Mouse (Mus musculus): Measurements from ENCODE around the gene Hmx3. TPM values are rescaled to one million over a fixed set of nuclear protein-coding genes. Genes with fewer than 3 reads are reported as not detected.

The Hmx3 gene
- total RNA-seq, 2 experiments from 2014 or later = not detected

DNA sequence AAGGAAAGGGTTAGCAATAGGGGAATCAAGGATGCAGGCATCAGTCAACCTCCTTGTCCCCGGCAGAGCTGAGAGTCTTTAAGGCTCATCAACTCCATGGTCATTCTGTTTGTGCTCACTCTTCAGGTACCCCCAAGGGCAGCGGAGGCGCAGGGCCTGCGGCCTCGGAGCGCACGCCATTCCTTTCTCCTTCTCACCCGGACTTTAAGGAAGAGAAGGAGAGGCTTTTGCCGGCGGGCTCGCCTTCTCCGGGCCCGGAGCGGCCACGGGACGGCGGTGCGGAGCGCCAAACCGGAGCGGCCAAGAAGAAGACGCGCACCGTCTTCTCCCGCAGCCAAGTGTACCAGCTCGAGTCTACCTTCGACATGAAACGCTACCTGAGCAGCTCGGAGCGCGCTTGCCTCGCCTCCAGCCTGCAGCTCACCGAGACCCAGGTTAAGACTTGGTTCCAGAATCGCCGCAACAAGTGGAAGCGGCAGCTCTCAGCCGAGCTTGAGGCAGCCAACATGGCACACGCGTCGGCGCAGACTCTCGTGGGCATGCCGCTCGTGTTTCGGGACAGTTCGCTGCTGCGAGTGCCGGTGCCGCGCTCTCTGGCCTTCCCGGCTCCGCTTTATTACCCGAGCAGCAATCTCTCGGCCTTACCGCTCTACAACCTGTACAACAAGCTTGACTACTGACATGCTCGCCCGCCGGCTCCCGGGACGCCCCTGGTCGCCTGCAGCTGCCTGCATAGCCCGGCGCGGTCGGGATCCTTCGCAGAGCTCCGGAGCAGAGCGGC is 12.8 kb downstream of the Hmx3 start:
- intact Hi-C loops (cut with DNase I) = loop anchor here (2.0 kb wide), 1 partner anchor 15 kb away; no protein-coding TSS in a partner anchor
- DNase-seq = peak; percentile 24 to 36

DNA sequence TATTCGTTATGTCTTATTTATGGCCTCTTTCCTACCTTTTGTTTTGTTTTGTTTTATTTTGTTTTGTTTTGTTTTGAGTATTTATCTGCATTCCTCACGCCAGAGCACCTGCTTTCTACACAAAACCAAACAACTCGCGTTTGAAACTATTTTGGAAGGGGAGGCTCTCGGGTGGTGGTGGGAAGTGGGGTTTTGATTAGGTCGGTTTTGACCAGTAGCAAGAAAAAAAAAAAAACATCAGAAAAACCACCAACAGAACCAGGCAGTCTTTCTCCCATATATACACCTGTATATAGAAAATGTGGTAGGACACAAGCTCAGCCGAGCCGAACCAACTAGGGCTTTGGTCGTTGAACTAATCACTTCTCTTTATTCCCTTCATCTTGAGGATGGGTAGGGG is 13.4 kb downstream of the Hmx3 start:
- intact Hi-C loops (cut with DNase I) = loop anchor here (2.0 kb wide), 1 partner anchor 15 kb away; no protein-coding TSS in a partner anchor
- DNase-seq = no peak

DNA sequence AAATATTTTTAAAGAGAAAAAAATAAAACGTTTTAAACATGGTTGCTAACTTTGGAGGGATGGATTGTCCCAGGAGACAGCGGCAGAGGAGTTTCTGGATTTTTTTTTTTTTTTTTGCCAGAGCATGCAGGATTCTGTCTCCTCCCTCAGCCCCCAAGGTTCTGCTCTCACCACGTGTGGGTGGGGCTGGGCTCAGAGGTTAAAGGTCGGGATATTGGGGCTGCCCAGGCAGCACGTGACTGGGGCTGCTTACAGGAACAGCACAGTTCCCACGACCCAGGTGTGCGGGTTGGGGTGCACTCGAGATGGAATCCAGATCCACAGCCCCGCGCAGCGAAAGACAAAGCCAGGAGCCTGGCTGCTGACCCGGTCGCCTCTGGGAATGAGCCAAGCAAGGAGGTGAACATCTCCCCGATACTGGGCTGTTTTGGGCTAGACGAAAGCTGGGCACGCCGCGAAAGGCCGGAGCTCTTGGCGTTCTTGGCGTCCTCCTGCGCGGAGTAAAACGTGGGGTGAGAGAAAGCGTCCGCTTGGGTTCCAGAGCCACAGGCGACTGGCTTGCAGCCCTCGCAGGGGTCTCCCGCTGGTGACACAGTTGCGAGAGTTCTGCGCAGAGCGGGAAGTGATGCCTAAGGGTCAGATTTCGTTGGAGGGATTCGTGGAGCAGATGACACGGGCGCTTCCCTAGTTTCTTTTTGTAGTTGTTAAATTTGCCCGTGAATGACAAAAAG is 14.0 kb downstream of the Hmx3 start:
- intact Hi-C loops (cut with DNase I) = loop anchor here (2.0 kb wide), 1 partner anchor 16 kb away; no protein-coding TSS in a partner anchor
- peak in 1 of 2 experiments; percentile 26 for DNase-seq

DNA sequence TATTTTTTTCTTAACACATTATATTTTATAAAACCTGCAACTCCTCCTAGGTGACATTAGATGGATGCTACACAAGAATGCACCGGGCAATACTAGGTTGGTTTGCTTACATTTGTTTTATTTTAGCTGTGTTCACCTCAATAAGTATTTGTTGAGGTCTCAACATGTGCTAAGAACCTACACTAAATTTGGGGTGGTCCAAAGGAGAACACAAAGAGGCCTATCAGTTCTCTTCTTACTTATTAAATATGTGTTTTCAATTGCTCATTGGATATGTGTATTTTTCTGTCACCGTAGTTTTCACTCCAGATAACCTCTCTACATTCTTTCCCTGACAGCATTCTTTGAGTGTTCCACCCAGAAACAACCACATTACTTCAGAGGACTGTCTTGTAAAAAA is 15.1 kb downstream of the Hmx3 start:
- DNase-seq = no peak
- intact Hi-C loops (cut with DNase I) = loop anchor here (2.0 kb wide), 1 partner anchor 17 kb away; no protein-coding TSS in a partner anchor

DNA sequence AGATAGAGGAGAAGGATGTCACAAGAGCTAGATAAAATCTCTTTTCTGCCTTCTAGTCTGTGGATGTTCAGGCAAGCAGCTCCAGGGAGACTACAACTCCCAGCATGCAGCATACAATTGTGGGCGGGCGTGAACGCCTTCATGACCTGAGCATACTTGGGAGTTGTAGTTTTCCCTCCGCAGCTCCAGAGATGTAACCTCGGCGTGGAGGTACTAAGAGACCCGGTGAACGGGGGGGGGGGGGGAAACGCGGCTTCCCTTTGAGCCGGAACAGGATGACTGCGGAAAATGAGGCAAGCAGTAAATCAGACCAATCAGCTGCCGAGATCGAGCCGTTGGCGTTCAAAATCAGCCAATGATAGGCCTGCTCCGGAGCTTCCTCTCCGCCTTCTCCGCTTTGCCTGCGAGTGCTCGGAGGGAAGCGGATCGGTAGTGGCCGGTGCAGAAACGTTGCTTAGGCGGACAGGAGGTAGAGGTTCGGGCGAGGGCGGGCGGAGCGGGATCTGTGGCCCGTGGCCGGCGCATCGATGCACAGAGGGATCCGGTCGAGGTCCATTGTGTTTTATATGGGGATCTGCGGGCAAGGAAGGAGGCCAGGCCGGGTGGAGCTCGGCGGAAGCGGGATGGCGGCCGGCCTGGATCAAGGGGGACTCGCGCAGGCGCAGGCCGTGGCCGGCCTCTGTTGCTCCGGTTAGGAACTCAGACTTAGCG is 17.5 kb downstream of the Hmx3 start, which contains the start of gene Bub3:
Gene Bub3 (plus strand): TSS at position 237 of the 711 bp plus-strand sequence.
- DNase-seq = peak; percentile 84 to 92
- intact Hi-C loops (cut with DNase I) = no loop called here

DNA sequence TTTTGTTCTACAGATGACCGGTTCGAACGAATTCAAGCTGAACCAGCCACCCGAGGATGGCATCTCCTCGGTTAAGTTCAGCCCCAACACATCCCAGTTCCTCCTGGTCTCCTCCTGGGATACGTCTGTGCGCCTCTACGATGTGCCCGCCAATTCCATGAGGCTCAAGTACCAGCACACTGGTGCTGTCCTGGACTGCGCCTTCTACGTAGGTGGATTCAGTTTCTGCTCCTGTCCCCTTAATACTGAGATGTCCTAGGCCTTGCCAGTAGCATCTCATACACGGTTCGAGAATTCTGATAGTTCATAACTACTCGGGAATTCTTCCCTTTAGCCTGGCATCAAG is 18.0 kb downstream of the Hmx3 start:
- no peak for DNase-seq
- intact Hi-C loops (cut with DNase I) = no loop called here

DNA sequence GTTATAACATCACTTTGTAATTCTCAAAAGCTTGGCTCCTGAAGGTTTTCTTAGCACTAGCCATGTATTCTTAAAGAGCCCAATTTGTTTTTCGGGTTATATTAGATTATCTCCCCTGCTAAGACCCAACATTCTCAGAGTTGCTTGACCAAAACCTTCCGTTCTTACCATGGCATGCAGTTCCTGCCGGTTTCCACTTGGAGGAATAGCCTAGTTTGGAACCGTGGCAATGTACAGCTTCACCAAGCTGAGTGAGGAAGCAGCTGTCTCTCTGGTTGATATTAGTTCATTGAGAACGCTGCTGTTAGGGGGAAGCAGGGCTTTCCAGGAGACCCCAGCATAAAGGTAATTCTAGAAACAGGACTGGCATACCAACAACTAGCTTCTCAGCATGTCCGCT is 32.6 kb downstream of the Hmx3 start:
- DNase-seq = no peak
- intact Hi-C loops (cut with DNase I) = no loop called here

DNA sequence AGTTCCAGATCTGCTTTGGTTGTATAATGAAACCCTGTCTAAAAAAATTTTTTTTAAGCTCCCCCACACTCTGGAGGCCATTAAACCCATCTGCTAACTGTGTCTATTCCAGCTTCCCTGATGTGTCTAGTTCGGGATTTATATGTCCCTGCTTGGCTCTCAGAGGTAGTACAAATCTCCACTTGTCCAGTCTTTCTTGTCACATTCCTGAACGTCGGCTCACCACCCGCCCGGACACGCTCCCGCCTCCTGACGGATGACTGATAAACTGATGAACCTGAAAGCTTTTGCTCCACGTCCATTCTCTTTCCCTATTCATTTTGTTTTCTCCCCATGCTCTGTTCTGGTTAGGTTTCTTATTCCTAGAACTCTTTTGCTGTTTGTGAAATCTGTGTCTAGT is 39.5 kb downstream of the Hmx3 start:
- no peak for DNase-seq
- intact Hi-C loops (cut with DNase I) = no loop called here

DNA sequence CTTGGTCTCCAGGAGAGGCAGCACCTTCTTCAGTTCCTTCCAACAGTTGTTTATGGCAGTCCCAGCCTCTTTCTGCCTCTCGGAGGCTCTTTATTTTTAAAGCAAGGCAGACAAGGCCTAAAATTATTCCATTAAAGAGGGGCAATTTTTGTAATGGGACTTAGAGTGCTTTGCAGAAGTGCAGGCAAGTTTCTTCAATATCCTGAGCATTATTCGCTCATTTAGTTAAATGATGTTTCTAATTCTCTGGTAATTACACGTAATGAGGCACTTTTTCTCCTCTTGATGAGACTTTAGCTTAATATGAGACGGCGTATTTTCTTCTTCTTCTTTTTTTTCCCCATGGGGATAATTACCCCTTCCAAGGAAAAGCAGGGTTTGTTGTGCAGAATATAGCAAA is 42.9 kb downstream of the Hmx3 start:
- intact Hi-C loops (cut with DNase I) = no loop called here

More for the DNA sequence above, 42.9 kb downstream of the Hmx3 start:
- DNase-seq = no peak

Other genes starting within 250 kb of the Hmx3 start
- gene Cuzd1, start 220.6 kb upstream of the Hmx3 start, total RNA-seq (2021) = under 1 TPM; 0.15 to 0.29 TPM
- not detected for gene Fam24b, start 213.4 kb upstream of the Hmx3 start, total RNA-seq (2021)
- gene Fam24a, start 209.0 kb upstream of the Hmx3 start, total RNA-seq (2021) = not detected
- gene 2310057M21Rik, start 180.1 kb upstream of the Hmx3 start, total RNA-seq (2021) = 10 to 100 TPM in 1 of 2 experiments, 1 to 10 TPM in 1; 9.2 to 12.8 TPM
- gene Pstk, start 171.7 kb upstream of the Hmx3 start, total RNA-seq (2021) = 10 to 100 TPM; 49.2 to 50.3 TPM
- gene Ikzf5, start 132.3 kb upstream of the Hmx3 start, total RNA-seq (2021) = 10 to 100 TPM; 31.4 to 33.0 TPM
- gene Acadsb, start 132.3 kb upstream of the Hmx3 start, total RNA-seq (2021) = 100 to 1,000 TPM in 1 of 2 experiments, 10 to 100 TPM in 1; 95.4 to 100 TPM
- gene Hmx2, start 5.9 kb downstream of the Hmx3 start, total RNA-seq (2021) = not detected
- 10 to 100 TPM; 34.2 to 34.7 TPM for gene Bub3, start 17.4 kb downstream of the Hmx3 start, total RNA-seq (2021)

Data from heart, postnatal 14 days (tissue).